Mouse (Mus musculus): ENCODE results near the gene Mei1. TPM values are rescaled to one million over a fixed set of nuclear protein-coding genes. Genes with fewer than 3 reads are reported as not detected.

Gene Mei1
- 0.04 TPM in 1 of 2 replicates, not detected in the other for polyA plus RNA-seq (2015; fragmentation: Nextera tagmentation; extraction: Ambion mirVana)

GRCm38 (mm10) chr15:82069898-82070297, at the start of gene Mei1:
Gene Mei1, plus strand, starts transcription at chr15:82069996.
- no peak for DNase-seq (ENCODE audit: low spot score)

DNA sequence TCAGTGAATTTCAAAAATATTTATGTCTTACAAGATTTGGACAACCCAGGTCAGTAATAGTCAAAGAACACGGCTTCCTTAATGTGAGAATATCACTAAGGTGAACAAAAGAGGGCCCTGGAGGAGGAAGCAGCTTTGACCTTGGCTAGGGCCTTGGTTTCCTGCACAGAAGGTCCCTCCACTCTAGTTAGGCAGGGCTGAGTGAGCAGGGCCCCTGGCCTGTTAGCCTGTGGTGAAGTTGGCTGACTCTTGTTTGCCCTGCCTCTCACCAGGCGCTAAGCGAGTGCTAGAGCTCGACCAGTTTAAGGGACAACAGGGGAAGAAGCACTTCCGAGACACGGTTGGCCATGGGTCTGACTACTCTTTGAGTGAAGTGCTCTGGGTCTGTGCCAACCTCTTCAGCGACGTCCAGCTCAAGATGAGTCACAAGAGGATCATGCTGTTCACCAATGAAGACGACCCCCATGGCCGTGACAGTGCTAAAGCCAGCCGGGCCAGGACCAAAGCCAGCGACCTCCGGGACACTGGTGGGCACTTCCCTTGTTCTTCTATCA, 47.2 kb upstream of the Mei1 start:
- DNase-seq (ENCODE audit: low spot score) = no peak

GRCm38 (mm10) chr15:82023965-82024635, 45.7 kb upstream of the Mei1 start:
- DNase-seq (ENCODE audit: low spot score) = peak; percentile 67

DNA sequence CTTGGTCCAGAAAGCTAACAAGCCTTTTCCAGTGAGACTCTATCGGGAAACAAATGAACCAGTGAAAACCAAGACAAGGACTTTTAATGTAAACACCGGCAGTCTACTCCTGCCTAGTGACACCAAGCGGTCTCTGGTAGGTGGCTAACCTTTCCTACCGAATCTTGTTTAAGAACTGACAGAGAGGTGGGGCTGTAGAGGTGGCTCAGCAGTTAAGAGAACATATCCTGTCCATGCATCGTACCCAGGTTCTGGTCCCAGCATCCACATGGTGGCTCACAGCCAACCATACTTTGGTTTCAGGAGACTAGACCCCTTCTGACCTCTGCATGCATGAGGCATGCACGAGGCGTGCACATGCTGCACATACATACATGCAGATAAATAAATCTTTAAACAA, 42.5 kb upstream of the Mei1 start:
- DNase-seq (ENCODE audit: low spot score) = peak; percentile 73

DNA sequence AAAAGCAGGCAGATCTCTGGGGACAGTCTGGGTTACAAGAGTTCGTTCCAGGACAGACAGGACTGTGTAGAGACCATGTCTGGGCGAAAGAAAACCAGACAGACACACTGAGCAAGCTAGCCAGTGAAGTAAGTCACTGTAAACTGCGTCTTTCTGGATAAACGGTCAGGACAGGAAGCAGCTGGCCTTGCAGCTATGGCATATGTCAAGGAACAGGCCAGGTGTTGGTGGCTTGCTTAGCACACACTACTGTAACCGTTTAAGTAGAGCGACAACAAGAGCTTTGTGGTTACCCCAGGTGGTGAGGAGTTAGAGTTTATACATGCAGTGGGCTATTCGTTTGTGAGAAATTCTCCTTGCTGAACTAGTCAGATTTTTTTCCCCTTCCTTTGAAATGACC, 42.1 kb upstream of the Mei1 start:
- peak; percentile 95 for DNase-seq (ENCODE audit: low spot score)

DNA sequence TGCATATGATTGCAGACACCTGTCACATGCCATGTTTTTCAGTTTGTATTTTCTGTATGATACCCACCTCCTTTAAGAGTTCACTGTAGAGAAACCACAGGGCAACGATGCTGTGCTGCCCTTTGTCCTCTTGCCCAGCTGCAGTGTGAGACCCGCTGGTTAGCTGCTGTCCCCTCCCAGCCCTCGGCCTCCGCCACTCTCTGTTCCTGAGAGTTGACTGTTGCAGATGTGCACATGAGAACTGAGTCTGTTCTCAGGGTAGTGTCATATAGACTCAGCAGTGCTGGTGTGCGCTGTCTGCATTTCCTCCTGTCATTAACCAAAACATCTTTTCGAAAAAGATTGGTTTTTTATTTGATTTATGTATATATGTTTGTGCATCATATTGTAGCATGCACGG, 37.4 kb upstream of the Mei1 start:
- peak; percentile 15 for DNase-seq (ENCODE audit: low spot score)

DNA sequence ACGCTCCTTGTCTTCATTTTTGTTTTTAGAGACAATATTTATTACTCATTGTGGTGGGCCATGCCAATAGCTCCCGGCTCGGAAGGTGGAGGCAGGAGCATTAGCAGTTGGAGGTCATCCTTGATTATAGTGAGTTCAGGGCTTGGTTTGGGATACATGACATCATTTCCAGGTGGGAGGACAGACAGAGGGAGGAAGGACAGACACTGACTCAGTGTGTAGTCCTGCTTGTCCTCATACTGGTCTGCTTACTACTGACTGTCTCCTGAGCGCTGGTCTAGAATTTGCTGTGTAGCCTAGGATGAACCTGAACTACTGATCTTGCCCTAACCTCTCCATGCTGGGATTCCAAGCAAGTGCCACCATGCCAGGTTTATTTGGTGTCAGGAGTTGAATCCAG, 36.0 kb upstream of the Mei1 start, which contains the start of gene Desi1:
Desi1 (minus strand) TSS at position 101 of the 400 bp plus-strand sequence.
- no peak for DNase-seq (ENCODE audit: low spot score)

DNA sequence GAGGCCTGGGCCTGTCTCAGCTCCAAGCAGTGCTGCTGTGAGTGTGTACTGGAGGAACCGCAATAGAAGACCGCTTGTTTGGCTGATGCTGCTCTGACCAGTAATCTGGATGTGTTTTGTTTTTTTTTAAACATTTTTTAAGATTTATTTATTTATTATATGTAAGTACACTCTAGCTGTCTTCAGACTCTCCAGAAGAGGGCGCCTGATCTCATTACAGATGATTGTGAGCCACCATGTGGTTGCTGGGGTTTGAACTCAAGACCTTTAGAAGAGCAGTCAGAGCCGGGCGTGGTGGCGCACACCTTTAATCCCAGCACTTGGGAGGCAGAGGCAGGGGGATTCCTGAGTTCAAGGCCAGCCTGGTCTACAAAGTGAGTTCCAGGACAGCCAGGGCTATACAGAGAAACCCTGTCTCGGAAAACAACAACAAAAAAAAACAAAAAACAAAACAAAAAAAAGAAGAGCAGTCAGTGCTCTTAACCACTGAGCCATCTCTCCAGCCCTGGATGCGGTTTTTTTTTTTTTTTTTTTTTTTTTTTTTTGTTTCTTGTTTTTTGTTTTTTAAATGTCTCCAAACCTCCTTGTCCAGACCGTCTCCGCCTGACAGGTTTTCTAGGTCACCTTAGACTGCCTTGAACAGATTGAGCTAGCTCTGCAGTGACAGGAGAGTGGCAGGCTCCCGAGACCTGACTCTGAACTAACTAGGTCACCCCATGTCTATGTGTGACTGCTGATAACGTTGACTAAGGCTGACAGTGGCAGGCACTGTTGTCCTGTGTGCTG, 33.7 kb upstream of the Mei1 start:
- peak; percentile 64 for DNase-seq (ENCODE audit: low spot score)

DNA sequence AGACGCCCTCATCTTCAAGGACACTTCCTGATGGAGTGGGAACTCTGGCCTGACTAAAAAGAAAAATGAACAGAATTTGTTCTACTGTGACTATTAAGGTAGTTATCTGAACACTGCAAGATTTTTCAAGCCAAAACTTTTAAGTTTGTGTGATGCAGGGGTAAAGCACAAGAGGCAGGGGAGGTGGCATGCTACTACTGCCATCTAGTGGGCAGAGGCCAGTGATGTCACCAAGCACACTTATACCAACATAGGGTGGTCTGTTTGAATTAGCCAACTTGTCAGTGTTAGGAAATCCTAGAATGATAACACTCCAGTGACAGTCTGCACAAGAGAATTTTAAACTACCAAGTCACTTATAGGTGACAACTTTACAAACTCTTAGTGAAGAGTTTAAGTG, 29.1 kb upstream of the Mei1 start:
- DNase-seq (ENCODE audit: low spot score) = peak; percentile 84

GRCm38 (mm10) chr15:82044166-82044784, 25.5 kb upstream of the Mei1 start:
- peak; percentile 57 for DNase-seq (ENCODE audit: low spot score)

DNA sequence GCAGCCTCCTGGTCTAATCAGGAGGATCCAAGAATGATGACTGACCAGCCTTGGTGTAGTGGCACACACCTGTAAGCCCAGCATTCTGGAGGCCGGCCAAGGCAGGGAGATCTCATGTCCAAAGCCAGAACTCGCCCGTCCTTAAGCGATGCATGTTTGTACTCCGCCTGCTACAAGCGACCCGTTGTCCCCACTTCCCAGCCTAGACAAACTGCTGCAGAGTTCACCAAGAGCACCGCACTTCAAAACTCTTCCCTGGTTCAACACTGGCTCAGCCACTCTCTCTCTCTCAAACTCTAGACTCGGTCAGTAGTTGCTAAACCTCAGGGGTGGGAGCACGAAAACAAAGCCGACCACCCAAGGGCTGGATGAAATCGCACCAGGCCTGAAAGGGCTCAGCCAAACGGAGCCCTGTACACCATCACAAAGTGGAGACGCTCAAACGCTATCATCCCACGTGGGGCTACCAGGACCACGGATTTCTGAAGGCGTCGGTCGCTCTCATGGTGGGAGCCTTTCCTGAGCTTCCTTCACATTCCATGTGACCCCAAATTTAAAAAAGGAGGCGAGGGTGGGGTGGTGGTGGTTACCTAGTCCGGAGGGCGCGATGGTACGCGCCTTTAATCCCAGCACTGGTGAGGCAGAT, 23.4 kb upstream of the Mei1 start:
- DNase-seq (ENCODE audit: low spot score) = peak; percentile 34

- DNase-seq (ENCODE audit: low spot score) = peak; percentile 94
These were observed 22.5 kb upstream of the Mei1 start, which contains the start of gene Snu13 for GRCm38 (mm10) chr15:82047080-82047883. Gene Snu13, minus strand, starts transcription at chr15:82047598.

- no peak for DNase-seq (ENCODE audit: low spot score)
These were observed 17.3 kb upstream of the Mei1 start for GRCm38 (mm10) chr15:82052544-82052943.

DNA sequence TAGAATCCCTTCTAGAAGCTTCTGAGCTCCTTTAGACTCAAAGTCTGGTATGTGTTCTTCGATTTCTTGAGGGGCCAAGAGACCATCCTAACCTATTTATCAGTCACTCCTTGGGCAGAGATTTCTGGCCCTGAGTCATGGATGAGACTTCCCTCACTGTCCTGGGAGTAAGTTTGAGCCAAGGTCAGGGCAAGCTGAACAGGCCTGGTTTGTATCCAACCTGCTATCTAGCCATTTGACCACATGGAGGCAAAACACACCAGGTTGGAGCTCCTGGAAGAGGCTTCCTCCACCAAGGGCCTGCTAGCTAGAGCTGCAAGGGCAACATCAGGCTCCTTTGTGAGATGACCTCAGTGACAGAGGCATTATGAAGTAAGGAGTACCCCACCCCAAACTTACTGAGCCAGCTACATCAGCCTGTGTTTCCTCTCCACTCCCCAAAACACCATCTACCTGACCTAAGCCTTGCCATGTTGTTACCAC, 11.0 kb upstream of the Mei1 start, which contains the start of gene 4930407I10Rik:
4930407I10Rik (plus strand) TSS at position 433 of the 483 bp plus-strand sequence.
- no peak for DNase-seq (ENCODE audit: low spot score)

- no peak for DNase-seq (ENCODE audit: low spot score)
These were observed 5.9 kb upstream of the Mei1 start for GRCm38 (mm10) chr15:82063909-82064308.

- DNase-seq (ENCODE audit: low spot score) = peak; percentile 77
These were observed 4.3 kb upstream of the Mei1 start for GRCm38 (mm10) chr15:82065511-82065910.

DNA sequence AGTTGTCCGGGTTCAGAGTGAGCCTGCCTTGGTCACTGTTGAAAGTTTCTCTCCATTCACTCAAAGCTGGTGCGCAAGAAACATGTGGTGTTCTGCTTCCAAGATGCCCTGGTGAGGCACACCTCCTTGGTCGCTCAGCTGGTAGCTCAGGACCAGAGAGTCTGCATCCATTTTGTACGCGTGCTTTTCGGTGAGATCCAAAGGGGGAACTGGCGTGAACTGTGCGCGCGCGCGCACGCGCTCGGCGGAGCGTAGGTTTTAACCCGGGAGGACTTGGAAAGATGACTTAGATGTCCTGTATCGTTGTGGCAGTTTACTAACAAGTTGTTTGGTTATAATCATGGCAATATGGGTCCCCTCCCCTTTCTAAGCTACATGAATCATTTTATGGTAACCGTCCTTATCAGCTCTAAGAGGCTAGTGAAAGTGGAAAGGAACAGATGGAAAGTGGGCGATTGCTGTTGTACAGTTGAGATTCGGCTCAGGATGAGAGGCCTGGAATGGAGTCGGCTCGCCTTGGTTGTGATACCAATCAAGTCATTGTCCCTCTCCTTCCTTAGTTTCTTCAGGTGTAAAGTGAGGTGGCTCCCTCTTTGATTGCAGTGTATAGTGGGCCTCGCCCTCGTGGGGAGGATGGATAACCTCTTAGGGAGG, 2.1 kb downstream of the Mei1 start:
- DNase-seq (ENCODE audit: low spot score) = no peak

GRCm38 (mm10) chr15:82073490-82073889, 3.7 kb downstream of the Mei1 start:
- no peak for DNase-seq (ENCODE audit: low spot score)

DNA sequence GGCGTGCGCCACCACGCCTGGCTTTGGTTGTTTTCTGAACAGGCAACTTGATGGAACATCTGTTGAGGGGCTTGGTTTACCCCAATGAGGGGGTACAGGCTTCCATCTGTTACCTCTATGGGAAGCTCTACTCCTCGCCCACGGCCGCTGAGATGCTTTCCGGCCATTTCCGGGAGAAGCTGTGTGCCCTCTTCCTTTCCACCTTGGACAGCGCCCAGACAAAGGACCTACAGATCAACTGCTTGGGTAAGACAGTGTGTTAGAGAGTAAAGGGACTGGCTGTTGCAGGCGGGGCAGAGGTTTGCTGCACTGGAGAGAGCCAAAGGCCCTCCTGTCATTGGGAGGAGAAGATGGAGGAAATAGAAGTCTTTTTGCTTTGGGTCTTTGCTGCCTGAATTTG, 10.1 kb downstream of the Mei1 start:
- no peak for DNase-seq (ENCODE audit: low spot score)

GRCm38 (mm10) chr15:82081161-82081560, 11.4 kb downstream of the Mei1 start:
- peak; percentile 77 for DNase-seq (ENCODE audit: low spot score)

Data from thymus, postnatal 0 days (tissue).